Mouse (Mus musculus) gastrocnemius, postnatal 4 days (tissue): Measurements from ENCODE around the gene Efcc1. TPM values are rescaled to one million over a fixed set of nuclear protein-coding genes. Genes with fewer than 3 reads are reported as not detected.

Experiments used
- DNase-seq, 2 experiments: peaks; one replicate each; pipeline ENCODE4 v3.0.0; 2021 to 2022; ENCODE audit warnings: low spot score in 2 of 2, mixed read lengths in 2 of 2
- total RNA-seq, 2 experiments: library from RNA; stranded (reverse); gene quantifications; 2 replicates each; pipeline ENCODE4 v1.2.3; 2021

Efcc1 gene
- total RNA-seq, 2 experiments from 2014 or later = 2.7 to 3.4 TPM

- DNase-seq = no peak
Observed at GRCm38 (mm10) chr6:87799576-87799975, 68.9 kb downstream of the Efcc1 start.

GRCm38 (mm10) chr6:87802462-87802861, 71.8 kb downstream of the Efcc1 start:
- no peak for DNase-seq

GRCm38 (mm10) chr6:87804036-87804435, 73.4 kb downstream of the Efcc1 start:
- no peak for DNase-seq

DNA sequence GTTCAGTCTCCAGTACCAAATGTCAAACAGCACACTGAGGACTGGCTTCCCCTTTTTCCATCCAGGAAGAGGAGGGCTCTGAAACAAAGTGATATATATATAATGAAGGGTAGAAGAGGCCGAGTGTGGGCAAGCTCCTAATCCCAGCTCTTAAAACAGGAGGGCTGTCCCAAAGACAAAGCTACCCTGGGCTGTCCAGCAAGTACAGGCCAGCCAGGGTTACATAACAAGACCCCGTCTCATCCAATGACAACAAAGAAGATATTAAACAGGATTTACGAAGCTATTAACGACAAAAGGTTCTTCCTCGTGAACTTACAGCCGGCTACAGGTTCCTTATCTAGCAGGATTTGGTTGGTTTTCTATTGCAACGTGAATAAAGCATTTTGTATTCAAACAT, 74.2 kb downstream of the Efcc1 start:
- DNase-seq = no peak

GRCm38 (mm10) chr6:87805448-87805847, 74.8 kb downstream of the Efcc1 start:
- DNase-seq = no peak

Other genes with a start within 250 kb of the Efcc1 start
- gene Arhgap25, start 197.6 kb upstream of the Efcc1 start, total RNA-seq = 1 to 10 TPM; 4.4 to 4.6 TPM
- 1 to 10 TPM; 7.9 to 9.3 TPM for gene Prokr1, start 140.1 kb upstream of the Efcc1 start, total RNA-seq
- 1 to 10 TPM; 5.2 to 6.0 TPM for gene Aplf, start 58.7 kb upstream of the Efcc1 start, total RNA-seq
- under 1 TPM in 1 of 2 experiments, not detected in 1; 0.32 TPM for gene Gp9, start 47.2 kb downstream of the Efcc1 start, total RNA-seq
- 10 to 100 TPM; 21.4 to 25.1 TPM for gene Rab43, start 81.3 kb downstream of the Efcc1 start, total RNA-seq
- 1 to 10 TPM; 4.1 to 4.2 TPM for gene Gm45140, start 104.9 kb downstream of the Efcc1 start, total RNA-seq
- gene Isy1, start 107.9 kb downstream of the Efcc1 start, total RNA-seq = 10 to 100 TPM; 25.1 to 28.0 TPM
- gene Cnbp, start 120.2 kb downstream of the Efcc1 start, total RNA-seq = 100 to 1,000 TPM; 469 to 478 TPM
- 10 to 100 TPM; 93.9 to 95.2 TPM for gene Copg1, start 156.9 kb downstream of the Efcc1 start, total RNA-seq
- 10 to 100 TPM; 18.3 to 18.6 TPM for gene Hmces, start 183.1 kb downstream of the Efcc1 start, total RNA-seq